Mouse (Mus musculus) spleen, adult 2 months (tissue): ENCODE results near the gene Heg1.

Experiments
- CTCF ChIP-seq: fragments of 200-500 bp; IDR thresholded peaks from 2 replicates; pipeline ENCODE4 v1.5.1; 2011; ENCODE audit warnings: mild to moderate bottlenecking, inconsistent platforms; ENCODE audit not compliant: insufficient read depth, insufficient read length, insufficient replicate concordance; ENCODE audit errors: extremely low read depth
- POLR2A ChIP-seq: fragments of 200-500 bp; IDR thresholded peaks from 2 replicates; pipeline ENCODE4 v1.6.1; 2011; ENCODE audit warnings: low read depth, low read length, inconsistent platforms

GRCm38 (mm10) chr16:33680271-33680670 lies 3.9 kb upstream of the Heg1 start:
- TF ChIP-seq CTCF (no peak), POLR2A (no peak)
